In the genomic region with DNA sequence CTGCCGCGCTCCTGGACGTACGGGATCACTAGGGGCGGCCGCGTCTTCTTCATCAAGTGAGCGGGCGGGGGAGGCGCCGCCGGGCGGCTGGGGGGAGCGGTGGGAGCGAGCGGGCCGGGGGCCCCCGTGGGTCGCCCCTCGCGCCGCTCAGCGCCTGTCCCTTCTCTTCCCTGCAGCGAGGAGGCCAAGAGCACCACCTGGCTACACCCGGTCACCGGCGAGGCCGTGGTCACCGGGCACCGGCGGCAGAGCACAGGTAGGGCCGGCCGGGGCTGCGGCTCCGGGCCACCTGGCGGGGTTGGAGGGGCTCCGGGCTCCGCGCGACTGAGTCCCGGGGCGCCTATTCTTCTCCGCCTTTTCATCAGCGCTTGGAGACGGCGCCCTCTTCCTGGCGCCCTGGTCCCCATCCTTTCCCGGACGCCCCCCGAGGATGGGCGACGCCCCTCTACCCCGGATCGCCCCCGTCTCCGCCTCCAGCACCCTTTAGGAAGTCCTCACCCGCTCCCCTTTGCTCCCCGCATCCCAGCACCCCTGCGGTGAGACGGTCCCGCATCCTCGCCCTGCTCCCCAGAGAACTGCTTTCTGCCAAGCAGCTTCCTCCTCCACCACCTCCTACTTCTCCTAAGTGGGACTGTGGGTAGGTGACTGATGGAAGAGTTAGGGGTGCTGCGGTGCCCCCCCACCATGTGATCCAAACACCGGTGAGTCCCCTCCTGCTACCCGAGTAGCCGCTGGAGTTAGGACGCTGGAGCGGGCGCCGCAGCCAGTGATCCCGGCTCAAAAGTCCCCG, we compare ENCODE assay signal across 8 mouse cellular contexts. TPM values are rescaled to one million over a fixed set of nuclear protein-coding genes. Genes with fewer than 3 reads are reported as not detected.
DNase-seq lines count a peak whose midpoint lies in the region; ATAC-seq and TF ChIP-seq lines count a peak whose summit lies in the region.

No protein-coding gene starts in this region.

- TF ChIP-seq POLR2A in bone marrow, adult 2 months (IDR thresholded peaks at IDR 0.05; ENCODE audit: borderline replicate concordance, control insufficient read depth, low read depth, low read length), result no peak

- WGBS in bone marrow, adult 2 months, result under 1% methylated on average over 56 of the region's 72 CpGs
- under 1% methylated on average over 50 of the region's 72 CpGs for WGBS in forebrain, embryonic 11.5 days
- under 1% methylated on average over 59 of the region's 72 CpGs for WGBS in heart, embryonic 16.5 days

- peak overlapping the region; percentile 54 for H3K4me3 ChIP-seq in bone marrow, adult 2 months (replicated peaks; ENCODE audit: control insufficient read depth, low read depth, low read length)
- peak overlapping the region; percentile 93 for H3K4me3 ChIP-seq in forebrain, embryonic 11.5 days (ENCODE audit: low read depth, low read length)
- peak overlapping the region; percentile 98 for H3K4me3 ChIP-seq in heart, embryonic 16.5 days (ENCODE audit: low read length)

- TF ChIP-seq CTCF in bone marrow, adult 2 months (IDR thresholded peaks at IDR 0.05; ENCODE audit: control insufficient read depth, insufficient read depth, low read length), result no peak

- H3K9ac ChIP-seq in forebrain, embryonic 11.5 days (ENCODE audit: low read length), result peak overlapping the region; percentile 98
- H3K9ac ChIP-seq in heart, embryonic 16.5 days (ENCODE audit: low read length), result peak overlapping the region; percentile 96

- no peaks in the 10 kb centered on the region for H3K9me3 ChIP-seq in forebrain, embryonic 11.5 days (ENCODE audit: control insufficient read depth, low read length)
- 0 out of 2 replicates have a peak, but pooled peaks cover under 1% of the 10 kb centered on the region for H3K9me3 ChIP-seq in heart, embryonic 16.5 days (replicated peaks; ENCODE audit: control insufficient read depth, low read length)

- no peaks in the 10 kb centered on the region for H3K36me3 ChIP-seq in forebrain, embryonic 11.5 days (ENCODE audit: control insufficient read depth, insufficient read depth, low read length)
- no peaks in the 10 kb centered on the region for H3K36me3 ChIP-seq in heart, embryonic 16.5 days (ENCODE audit: control insufficient read depth, insufficient read depth)

- H3K27ac ChIP-seq in bone marrow, adult 2 months (ENCODE audit: control insufficient read depth, insufficient read depth, low read depth, low read length, poor library complexity), result no peak overlapping the region
- H3K27ac ChIP-seq in forebrain, embryonic 11.5 days (ENCODE audit: low read depth, low read length), result peak overlapping the region; percentile 88
- H3K27ac ChIP-seq in heart, embryonic 16.5 days (ENCODE audit: low read length), result peak overlapping the region; percentile 78

- H3K4me1 ChIP-seq in bone marrow, adult 2 months (ENCODE audit: control insufficient read depth, insufficient read depth, low read length), result no peaks in the 10 kb centered on the region
- H3K4me1 ChIP-seq in forebrain, embryonic 11.5 days (replicated peaks; ENCODE audit: control insufficient read depth, insufficient read depth, low read length), result peaks cover 4% of the 10 kb centered on the region; the same call in 1 of the 2 replicates
- peaks cover 4% of the 10 kb centered on the region; the same call in 1 of the 2 replicates for H3K4me1 ChIP-seq in heart, embryonic 16.5 days (ENCODE audit: control insufficient read depth, insufficient read depth, low read length)

- no peaks in the 10 kb centered on the region for H3K27me3 ChIP-seq in forebrain, embryonic 11.5 days (ENCODE audit: control insufficient read depth, insufficient read depth, low read length)
- H3K27me3 ChIP-seq in heart, embryonic 16.5 days (ENCODE audit: control insufficient read depth, insufficient read depth, low read length), result no peaks in the 10 kb centered on the region

- DNase-seq in CD4-positive, CD25-positive, alpha-beta regulatory T cell, adult 2 months (ENCODE audit: low read depth, low spot score), result peak; percentile 39
- peak; percentile 79 for DNase-seq in forebrain, embryonic 11.5 days (ENCODE audit: low spot score)
- DNase-seq in layer of hippocampus, postnatal 10 days (ENCODE audit: low spot score in 2 of 2), result peak; percentile 55 to 72
- peak; percentile 51 for DNase-seq in lung, postnatal 10 days
- peak; percentile 64 for DNase-seq in retina, embryonic 14.5 days (ENCODE audit: low spot score)
- DNase-seq in urinary bladder, adult 18-20 months (ENCODE audit: low spot score in 2 of 2), result peak; percentile 31 to 39

- H3K4me2 ChIP-seq in forebrain, embryonic 11.5 days (ENCODE audit: low read depth, low read length, severe bottlenecking), result peak overlapping the region; percentile 74
- H3K4me2 ChIP-seq in heart, embryonic 16.5 days (ENCODE audit: low read depth, low read length), result peak overlapping the region; percentile 96

- ATAC-seq in forebrain, embryonic 11.5 days (replicated peaks; ENCODE audit: low FRiP score), result peak; percentile 82
- peak; percentile 57 for ATAC-seq in heart, embryonic 16.5 days (replicated peaks; ENCODE audit: extremely low read depth, insufficient read depth, low FRiP score)

RNA-seq across cellular contexts. Expression of a gene that starts 0.5 kb away (rescaled TPM):
- polyA plus RNA-seq in bone marrow, adult 2 months (2011; ENCODE audit: insufficient read depth, insufficient read length, low replicate concordance, missing spikeins), result 3.4 and 3.8 TPM in 2 replicates
- 57.6 and 63.1 TPM in 2 replicates for polyA plus RNA-seq in forebrain, embryonic 11.5 days (2014; fragmentation: Nextera tagmentation; extraction: Ambion mirVana)
- 26.6 and 27.8 TPM in 2 replicates for polyA plus RNA-seq in heart, embryonic 16.5 days (2015; fragmentation: Nextera tagmentation; extraction: Ambion mirVana)
- 10 to 100 TPM; 55.2 to 64.0 TPM for total RNA-seq in layer of hippocampus, postnatal 10 days (2021)
